Mouse (Mus musculus) thymus, adult 2 months (tissue): ENCODE data around the gene Gkn2. TPM values are rescaled to one million over a fixed set of nuclear protein-coding genes. Genes with fewer than 3 reads are reported as not detected.
A peak's percentile ranks its signal among the peaks of the same experiment; 100 is the strongest.

Source experiments
- DNase-seq: peaks from one replicate; pipeline ENCODE4 v3.0.0; 2021
- H3K27ac ChIP-seq: fragments of 200-500 bp; 2 replicates; pipeline ENCODE4 v1.5.1; 2012; ENCODE audit warnings: low read length, control low read depth; ENCODE audit not compliant: control insufficient read depth, insufficient read depth
- H3K27me3 ChIP-seq: fragments of 200-500 bp; 2 replicates; pipeline ENCODE4 v1.6.1; 2012; ENCODE audit warnings: mild to moderate bottlenecking, low read length, moderate library complexity, mixed read lengths; ENCODE audit not compliant: control insufficient read depth, insufficient read depth
- H3K36me3 ChIP-seq: fragments of 200-500 bp; 2 replicates; pipeline ENCODE4 v1.6.1; 2012; ENCODE audit warnings: mild to moderate bottlenecking, low read length, moderate library complexity; ENCODE audit not compliant: control insufficient read depth, insufficient read depth
- H3K4me1 ChIP-seq: fragments of 200-500 bp; replicated peaks from 2 replicates; pipeline ENCODE4 v1.6.1; 2012; ENCODE audit warnings: low read length; ENCODE audit not compliant: control insufficient read depth, insufficient read depth
- H3K4me3 ChIP-seq: fragments of 200-500 bp; 2 replicates; pipeline ENCODE4 v1.5.1; 2012; ENCODE audit warnings: mild to moderate bottlenecking, low read length, control low read depth, moderate library complexity; ENCODE audit not compliant: control insufficient read depth, insufficient read depth
- CTCF ChIP-seq: fragments of 200-500 bp; IDR thresholded peaks from 2 replicates; pipeline ENCODE4 v1.5.1; 2012; ENCODE audit warnings: mild to moderate bottlenecking, control low read depth, low read length, moderate library complexity, borderline replicate concordance; ENCODE audit not compliant: control insufficient read depth, poor library complexity, insufficient read depth; ENCODE audit errors: extremely low read depth
- POLR2A ChIP-seq: fragments of 200-500 bp; IDR thresholded peaks from 2 replicates; pipeline ENCODE4 v1.6.1; 2012; ENCODE audit warnings: mild to moderate bottlenecking, low read length, control low read depth, moderate library complexity; ENCODE audit not compliant: control insufficient read depth, poor library complexity, insufficient read depth; ENCODE audit errors: extremely low read depth
- WGBS: fragments of 180-500 bp; shearing (Covaris S2); methylation state at CpG from one replicate; pipeline ENCODE4 v1.1.7; 2018; 5-methylcytosine and 5-hydroxymethylcytosine counted together
- polyA plus RNA-seq: library from polyadenylated mRNA; depleted of rRNA; stranded (reverse); fragments of >200 nt; gene quantifications from 2 replicates; pipeline ENCODE4 v1.2.3, GENCODE M21; 2012

The Gkn2 gene
- polyA plus RNA-seq, 1 experiment = 0.40 TPM

DNA sequence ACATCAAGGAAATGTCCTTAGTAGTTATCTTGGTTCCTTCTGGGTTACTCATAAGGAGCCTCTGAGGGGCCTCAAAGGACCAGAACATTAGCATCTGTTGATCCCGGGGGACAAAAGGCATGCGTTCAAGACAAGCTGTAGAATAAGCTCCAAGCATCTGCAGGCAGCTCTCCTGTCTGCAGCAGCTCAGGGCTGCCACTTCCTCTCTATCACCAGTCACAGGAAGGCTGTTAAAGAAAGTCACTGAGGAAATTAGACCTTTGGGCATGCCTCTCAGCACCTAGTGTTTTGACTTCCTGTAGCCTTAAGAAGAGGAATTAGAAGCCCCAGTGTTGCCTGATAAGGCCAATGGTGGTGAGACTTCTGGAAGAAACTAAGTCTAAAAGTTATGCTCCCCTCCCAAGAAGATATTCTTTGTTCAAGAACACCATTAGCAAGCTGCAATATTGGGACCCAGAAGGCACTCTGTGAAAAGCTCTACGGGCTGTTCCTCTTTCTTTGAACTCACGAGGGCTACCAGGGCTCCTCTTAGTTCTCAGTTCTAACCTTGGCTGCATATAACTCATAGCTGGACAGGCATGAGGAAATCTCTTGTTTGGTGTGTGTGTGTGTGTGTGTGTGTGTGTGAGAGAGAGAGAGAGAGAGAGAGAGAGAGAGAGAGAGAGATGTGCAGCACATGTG is 26.9 kb downstream of the Gkn2 start:
- peak overlapping the region; percentile 41; the same call in 1 of the 2 replicates for H3K27ac ChIP-seq
- TF ChIP-seq POLR2A (no peak), CTCF (no peak)
- WGBS = 6% methylated on average over 4 of the region's 4 CpGs
- DNase-seq = peak; percentile 46
- no peak overlapping the region for H3K4me3 ChIP-seq
- H3K4me1 ChIP-seq = peaks cover 4% of the 10 kb centered on the region
- no peaks in the 10 kb centered on the region for H3K36me3 ChIP-seq
- no peaks in the 10 kb centered on the region for H3K27me3 ChIP-seq

DNA sequence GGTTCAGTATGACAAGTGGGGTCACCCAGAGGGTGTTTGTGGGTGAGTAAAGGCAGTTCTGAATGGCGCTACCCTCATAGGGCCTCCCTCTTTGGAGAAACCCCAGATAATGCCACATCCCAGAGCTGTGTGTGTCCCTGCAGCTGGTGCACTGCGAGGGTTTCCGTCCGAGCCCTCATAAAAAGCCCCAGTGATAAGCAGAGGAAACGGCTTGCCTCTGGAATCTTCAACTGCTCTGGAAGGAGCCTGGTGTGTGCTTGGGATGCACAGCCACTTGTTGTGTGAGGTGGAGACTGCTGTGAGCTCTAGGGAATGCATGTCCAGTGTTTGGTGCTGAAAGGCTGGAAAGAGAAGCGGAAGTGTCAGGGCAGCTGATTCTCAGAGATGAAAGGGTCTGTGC is 28.3 kb downstream of the Gkn2 start:
- Histone ChIP-seq H3K4me3 (no peak overlapping the region), H3K36me3 (no peaks in the 10 kb centered on the region), H3K27me3 (no peaks in the 10 kb centered on the region), H3K27ac (no peak overlapping the region), H3K4me1 (peaks cover 4% of the 10 kb centered on the region)
- DNase-seq = no peak
- TF ChIP-seq CTCF (no peak), POLR2A (no peak)
- WGBS = 92% methylated on average over 6 of the region's 6 CpGs

DNA sequence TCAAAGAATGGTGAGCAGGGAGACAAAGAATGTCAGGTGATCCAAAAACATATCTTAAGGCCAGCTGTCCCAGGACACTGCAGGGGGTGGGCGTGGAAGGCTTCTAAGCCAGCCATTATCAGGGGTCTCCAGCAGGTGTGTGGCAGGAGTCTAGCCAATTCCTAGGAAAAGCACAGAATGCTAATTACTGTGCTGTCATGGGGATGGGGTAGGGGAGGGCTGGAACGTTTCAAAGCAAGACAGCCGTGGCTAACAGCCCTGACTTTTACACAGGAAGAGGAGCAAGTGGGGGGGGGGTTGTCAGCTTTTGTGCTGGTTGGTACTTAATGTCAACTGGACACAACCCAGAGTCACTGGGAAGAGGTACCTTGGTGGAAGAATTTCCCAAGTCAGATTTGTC is 38.9 kb downstream of the Gkn2 start:
- Histone ChIP-seq H3K4me3 (no peak overlapping the region), H3K27ac (no peak overlapping the region), H3K36me3 (no peaks in the 10 kb centered on the region), H3K27me3 (no peaks in the 10 kb centered on the region), H3K4me1 (no peaks in the 10 kb centered on the region)
- TF ChIP-seq POLR2A = no peak
- no peak for TF ChIP-seq CTCF
- no peak for DNase-seq
- 82% methylated on average over 3 of the region's 3 CpGs for WGBS

DNA sequence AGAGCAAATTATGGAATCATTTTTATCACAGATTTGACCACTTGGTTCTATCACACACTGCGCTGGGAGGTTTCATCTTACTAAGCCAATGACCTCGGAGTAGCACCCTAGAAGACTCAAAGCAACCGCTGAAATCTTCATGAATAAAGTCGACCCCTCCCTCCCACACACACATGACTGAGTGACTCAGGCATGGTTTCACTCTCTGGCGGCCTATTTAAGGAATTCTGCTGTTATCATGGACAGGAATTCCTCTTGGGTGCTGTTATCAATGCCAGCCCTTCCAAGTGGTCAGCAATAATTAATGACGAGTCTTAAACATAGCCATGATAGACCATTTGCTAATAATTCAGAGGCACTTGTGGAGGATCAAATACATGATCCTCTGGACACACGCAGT is 49.1 kb downstream of the Gkn2 start:
- Histone ChIP-seq H3K27ac (no peak overlapping the region), H3K36me3 (no peaks in the 10 kb centered on the region), H3K4me1 (no peaks in the 10 kb centered on the region; the same call in 1 of the 2 replicates), H3K27me3 (no peaks in the 10 kb centered on the region), H3K4me3 (no peak overlapping the region)
- TF ChIP-seq POLR2A = no peak
- no peak for TF ChIP-seq CTCF
- WGBS = 91% methylated on average over 7 of the region's 7 CpGs
- DNase-seq = no peak

DNA sequence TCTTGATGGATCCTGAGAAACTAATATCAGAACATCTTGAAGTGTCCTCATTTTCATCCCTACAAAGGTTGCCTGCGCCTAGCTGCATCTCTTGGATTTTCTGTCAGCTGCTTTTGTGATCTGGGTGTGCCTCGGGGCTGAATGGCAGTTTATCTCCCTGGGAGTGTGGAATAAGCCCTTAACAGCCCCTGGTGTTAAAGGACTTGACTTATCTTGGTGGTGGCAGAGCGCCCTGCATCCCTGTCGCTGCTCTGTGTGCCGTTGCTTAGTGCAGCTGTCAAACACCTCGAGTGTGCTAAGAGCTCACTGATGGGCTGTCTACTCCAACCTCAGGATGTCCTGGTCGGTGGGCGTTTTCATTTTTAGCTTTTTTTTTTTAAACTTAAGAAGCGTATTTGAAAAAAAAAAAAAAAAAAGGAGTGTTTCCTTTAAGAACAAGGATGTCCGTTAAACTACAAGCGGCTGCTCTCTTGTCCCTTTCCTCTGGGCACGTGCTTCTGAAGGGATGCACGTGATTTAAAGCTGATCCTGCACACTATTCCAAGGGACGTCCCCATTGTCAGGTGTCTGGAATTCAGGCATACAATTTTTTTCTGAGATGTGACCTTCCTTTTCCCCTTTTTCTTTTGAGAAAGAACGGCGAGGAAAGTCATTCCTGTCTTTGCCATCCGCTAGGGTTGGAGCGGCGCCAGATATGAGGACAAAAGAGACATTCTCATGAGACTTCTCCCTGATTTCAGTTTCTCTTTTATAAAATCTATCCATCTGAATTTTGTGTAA is 51.1 kb downstream of the Gkn2 start:
- Histone ChIP-seq H3K4me3 (no peak overlapping the region), H3K4me1 (no peaks in the 10 kb centered on the region), H3K36me3 (no peaks in the 10 kb centered on the region), H3K27me3 (no peaks in the 10 kb centered on the region), H3K27ac (no peak overlapping the region)
- no peak for TF ChIP-seq POLR2A
- TF ChIP-seq CTCF = no peak
- 63% methylated on average over 19 of the region's 19 CpGs for WGBS
- no peak for DNase-seq

DNA sequence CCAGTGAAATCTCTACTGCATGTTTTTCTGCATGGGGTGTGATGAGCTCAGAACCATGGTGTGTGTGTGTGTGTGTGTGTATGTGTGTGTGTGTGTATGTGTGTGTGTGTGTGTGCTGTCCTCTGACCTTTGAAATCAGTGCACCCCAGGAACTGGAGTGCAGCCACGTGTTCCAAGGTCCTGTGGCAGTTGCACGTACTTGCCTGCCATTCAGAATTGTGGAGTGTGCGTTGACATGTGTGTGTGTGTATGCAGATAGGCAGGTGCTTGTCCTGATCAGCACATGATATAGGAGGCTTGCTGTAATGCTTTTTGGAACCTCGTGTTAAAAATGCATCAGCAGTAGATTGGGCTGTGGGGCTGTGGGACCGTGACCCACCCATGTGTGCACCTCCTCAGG is 53.8 kb downstream of the Gkn2 start:
- Histone ChIP-seq H3K27me3 (no peaks in the 10 kb centered on the region), H3K4me1 (no peaks in the 10 kb centered on the region), H3K27ac (no peak overlapping the region), H3K4me3 (no peak overlapping the region), H3K36me3 (no peaks in the 10 kb centered on the region)
- no peak for DNase-seq
- no peak for TF ChIP-seq CTCF
- TF ChIP-seq POLR2A = no peak
- WGBS = 88% methylated on average over 5 of the region's 5 CpGs
